Mouse (Mus musculus) heart, embryonic 10.5 days (tissue): Measurements from ENCODE around the gene Mccc2. TPM values are rescaled to one million over a fixed set of nuclear protein-coding genes. Genes with fewer than 3 reads are reported as not detected.

Source experiments
- DNase-seq: peaks from one replicate; pipeline ENCODE4 v3.0.0-alpha.2; 2017; ENCODE audit warnings: low spot score
- H3K27ac ChIP-seq: fragments of 300-500 bp; sonication (generic); 2 replicates; pipeline ENCODE4 v1.5.1; 2016; ENCODE audit warnings: mild to moderate bottlenecking
- H3K27me3 ChIP-seq: fragments of 300-500 bp; sonication (generic); 2 replicates; pipeline ENCODE4 v1.6.1; 2016; ENCODE audit warnings: mild to moderate bottlenecking; ENCODE audit not compliant: poor library complexity, insufficient read depth, severe bottlenecking
- H3K36me3 ChIP-seq: fragments of 300-500 bp; sonication (generic); 2 replicates; pipeline ENCODE4 v1.6.1; 2016; ENCODE audit warnings: mild to moderate bottlenecking, moderate library complexity
- H3K4me1 ChIP-seq: fragments of 300-500 bp; sonication (generic); 2 replicates; pipeline ENCODE4 v1.6.1; 2016; ENCODE audit warnings: mild to moderate bottlenecking
- H3K4me3 ChIP-seq: fragments of 300-500 bp; sonication (generic); 2 replicates; pipeline ENCODE4 v1.5.1; 2016; ENCODE audit warnings: mild to moderate bottlenecking, moderate library complexity
- H3K9me3 ChIP-seq: fragments of 300-500 bp; sonication (generic); 2 replicates; pipeline ENCODE4 v1.6.1; 2016; ENCODE audit warnings: mild to moderate bottlenecking, moderate library complexity
- WGBS: fragments of 180-500 bp; shearing (Covaris S2); methylation state at CpG from one replicate; pipeline ENCODE4 v1.1.7; 2016; 5-methylcytosine and 5-hydroxymethylcytosine counted together
- polyA plus RNA-seq: library from polyadenylated mRNA; unstranded; fragments of >200 nt; fragmentation: Nextera tagmentation; extraction: Ambion mirVana; gene quantifications from 2 replicates; pipeline ENCODE4 v1.2.1, GENCODE M21; 2016

Gene Mccc2
- polyA plus RNA-seq, 1 experiment from 2014 or later: 36.9 TPM

GRCm38 (mm10) chr13:99970089-99970488 is 45.4 kb downstream of the Mccc2 start:
- 76% methylated on average over 5 of the region's 5 CpGs for WGBS
- no peak for DNase-seq
- Histone ChIP-seq H3K9me3 (no peaks in the 10 kb centered on the region), H3K27me3 (no peaks in the 10 kb centered on the region), H3K4me3 (no peak overlapping the region), H3K36me3 (peaks cover 6% of the 10 kb centered on the region; the same call in 1 of the 2 replicates), H3K27ac (no peak overlapping the region), H3K4me1 (no peaks in the 10 kb centered on the region)

- WGBS: 89% methylated on average over 11 of the region's 11 CpGs
Observed at GRCm38 (mm10) chr13:99967013-99967678, 48.3 kb downstream of the Mccc2 start.

GRCm38 (mm10) chr13:99963814-99964213 is 51.6 kb downstream of the Mccc2 start:
- Histone ChIP-seq H3K36me3 (peaks cover 4% of the 10 kb centered on the region; the same call in 1 of the 2 replicates), H3K4me1 (no peaks in the 10 kb centered on the region), H3K9me3 (no peaks in the 10 kb centered on the region), H3K27ac (no peak overlapping the region), H3K4me3 (no peak overlapping the region), H3K27me3 (no peaks in the 10 kb centered on the region)
- WGBS: 84% methylated on average over 6 of the region's 6 CpGs
- no peak for DNase-seq

More at GRCm38 (mm10) chr13:99967013-99967678, 48.3 kb downstream of the Mccc2 start:
- no peaks in the 10 kb centered on the region for H3K27me3 ChIP-seq
- no peaks in the 10 kb centered on the region for H3K4me1 ChIP-seq
- no peak overlapping the region for H3K27ac ChIP-seq
- no peaks in the 10 kb centered on the region for H3K9me3 ChIP-seq
- DNase-seq: peak; percentile 58
- no peak overlapping the region for H3K4me3 ChIP-seq
- H3K36me3 ChIP-seq: peaks cover 6% of the 10 kb centered on the region; the same call in 1 of the 2 replicates

GRCm38 (mm10) chr13:99961661-99962060 is 53.8 kb downstream of the Mccc2 start:
- peaks cover 22% of the 10 kb centered on the region for H3K36me3 ChIP-seq
- 93% methylated on average over 4 of the region's 4 CpGs for WGBS

GRCm38 (mm10) chr13:99955591-99955944 is 59.9 kb downstream of the Mccc2 start:
- no peak for DNase-seq
- WGBS: 82% methylated on average over 1 of the region's 1 CpGs
- no peaks in the 10 kb centered on the region for H3K27me3 ChIP-seq
- H3K4me1 ChIP-seq: no peaks in the 10 kb centered on the region
- no peak overlapping the region for H3K4me3 ChIP-seq
- no peak overlapping the region for H3K27ac ChIP-seq
- no peaks in the 10 kb centered on the region; the same call in 1 of the 2 replicates for H3K9me3 ChIP-seq
- peaks cover 44% of the 10 kb centered on the region for H3K36me3 ChIP-seq

More at GRCm38 (mm10) chr13:99961661-99962060, 53.8 kb downstream of the Mccc2 start:
- no peaks in the 10 kb centered on the region for H3K27me3 ChIP-seq
- no peak overlapping the region for H3K27ac ChIP-seq
- no peaks in the 10 kb centered on the region; the same call in 1 of the 2 replicates for H3K9me3 ChIP-seq
- H3K4me1 ChIP-seq: no peaks in the 10 kb centered on the region
- DNase-seq: no peak
- no peak overlapping the region for H3K4me3 ChIP-seq

- DNase-seq: no peak
- Histone ChIP-seq H3K4me1 (no peaks in the 10 kb centered on the region), H3K27ac (no peak overlapping the region), H3K9me3 (no peaks in the 10 kb centered on the region; the same call in 1 of the 2 replicates), H3K27me3 (no peaks in the 10 kb centered on the region), H3K36me3 (peaks cover 41% of the 10 kb centered on the region), H3K4me3 (no peak overlapping the region)
- 95% methylated on average over 5 of the region's 5 CpGs for WGBS
Observed at GRCm38 (mm10) chr13:99954902-99955590, 60.4 kb downstream of the Mccc2 start.

GRCm38 (mm10) chr13:99947417-99947816 is 68.0 kb downstream of the Mccc2 start:
- whole genome bisulfite sequencing: 82% methylated on average over 4 of the region's 4 CpGs
- DNase-seq: no peak
- H3K27ac ChIP-seq: no peak overlapping the region
- H3K36me3 ChIP-seq: peaks cover 20% of the 10 kb centered on the region
- H3K4me1 ChIP-seq: no peaks in the 10 kb centered on the region
- H3K4me3 ChIP-seq: no peak overlapping the region
- H3K9me3 ChIP-seq: no peaks in the 10 kb centered on the region
- H3K27me3 ChIP-seq: no peaks in the 10 kb centered on the region

GRCm38 (mm10) chr13:99943525-99943924 is 71.9 kb downstream of the Mccc2 start:
- H3K27ac ChIP-seq: no peak overlapping the region
- no peaks in the 10 kb centered on the region for H3K9me3 ChIP-seq
- DNase-seq: no peak
- no peaks in the 10 kb centered on the region for H3K4me1 ChIP-seq
- 89% methylated on average over 2 of the region's 2 CpGs for WGBS
- H3K27me3 ChIP-seq: no peaks in the 10 kb centered on the region
- H3K4me3 ChIP-seq: no peak overlapping the region
- H3K36me3 ChIP-seq: peaks cover 7% of the 10 kb centered on the region

GRCm38 (mm10) chr13:99940601-99941000 is 74.8 kb downstream of the Mccc2 start:
- Histone ChIP-seq H3K4me3 (no peak overlapping the region), H3K4me1 (no peaks in the 10 kb centered on the region), H3K27me3 (no peaks in the 10 kb centered on the region), H3K36me3 (0 out of 2 replicates have a peak, but pooled peaks cover 3% of the 10 kb centered on the region), H3K9me3 (no peaks in the 10 kb centered on the region), H3K27ac (no peak overlapping the region)
- WGBS: 22% methylated on average over 2 of the region's 2 CpGs
- no peak for DNase-seq

- H3K27me3 ChIP-seq: no peaks in the 10 kb centered on the region
- H3K36me3 ChIP-seq: 0 out of 2 replicates have a peak, but pooled peaks cover 3% of the 10 kb centered on the region
- 86% methylated on average over 8 of the region's 8 CpGs for WGBS
- H3K27ac ChIP-seq: no peak overlapping the region
- no peaks in the 10 kb centered on the region for H3K4me1 ChIP-seq
- no peaks in the 10 kb centered on the region for H3K9me3 ChIP-seq
- H3K4me3 ChIP-seq: no peak overlapping the region
- no peak for DNase-seq
Observed at GRCm38 (mm10) chr13:99939320-99939671, 76.1 kb downstream of the Mccc2 start.

GRCm38 (mm10) chr13:99938606-99939319 is 76.7 kb downstream of the Mccc2 start:
- H3K4me1 ChIP-seq: no peaks in the 10 kb centered on the region
- H3K9me3 ChIP-seq: no peaks in the 10 kb centered on the region
- no peaks in the 10 kb centered on the region for H3K27me3 ChIP-seq
- H3K4me3 ChIP-seq: no peak overlapping the region
- DNase-seq: no peak
- H3K36me3 ChIP-seq: 0 out of 2 replicates have a peak, but pooled peaks cover under 1% of the 10 kb centered on the region
- no peak overlapping the region for H3K27ac ChIP-seq
- WGBS: 77% methylated on average over 10 of the region's 10 CpGs

GRCm38 (mm10) chr13:99937741-99938140 is 77.7 kb downstream of the Mccc2 start:
- Histone ChIP-seq H3K27ac (no peak overlapping the region), H3K36me3 (no peaks in the 10 kb centered on the region), H3K4me1 (no peaks in the 10 kb centered on the region), H3K27me3 (no peaks in the 10 kb centered on the region), H3K4me3 (no peak overlapping the region), H3K9me3 (no peaks in the 10 kb centered on the region)
- 70% methylated on average over 3 of the region's 3 CpGs for WGBS
- no peak for DNase-seq

- H3K4me3 ChIP-seq: no peak overlapping the region
- no peak overlapping the region for H3K27ac ChIP-seq
- DNase-seq: no peak
- WGBS: 71% methylated on average over 1 of the region's 1 CpGs
- no peaks in the 10 kb centered on the region for H3K27me3 ChIP-seq
- no peaks in the 10 kb centered on the region for H3K9me3 ChIP-seq
- peaks cover 2% of the 10 kb centered on the region; the same call in 1 of the 2 replicates for H3K4me1 ChIP-seq
- no peaks in the 10 kb centered on the region for H3K36me3 ChIP-seq
Observed at GRCm38 (mm10) chr13:99932406-99932805, 83.0 kb downstream of the Mccc2 start.
